Mouse (Mus musculus): ENCODE measurements around the gene Scd2. TPM values are rescaled to one million over a fixed set of nuclear protein-coding genes. Genes with fewer than 3 reads are reported as not detected.

The Scd2 gene
- polyA plus RNA-seq, 1 experiment from 2014 or later = 195 TPM

- H3K4me1 ChIP-seq = peaks cover 73% of the 10 kb centered on the region
- ATAC-seq (replicated peaks; ENCODE audit: low FRiP score) = no peak
Observed at GRCm38 (mm10) chr19:44301176-44301575, 7.7 kb downstream of the Scd2 start.

DNA sequence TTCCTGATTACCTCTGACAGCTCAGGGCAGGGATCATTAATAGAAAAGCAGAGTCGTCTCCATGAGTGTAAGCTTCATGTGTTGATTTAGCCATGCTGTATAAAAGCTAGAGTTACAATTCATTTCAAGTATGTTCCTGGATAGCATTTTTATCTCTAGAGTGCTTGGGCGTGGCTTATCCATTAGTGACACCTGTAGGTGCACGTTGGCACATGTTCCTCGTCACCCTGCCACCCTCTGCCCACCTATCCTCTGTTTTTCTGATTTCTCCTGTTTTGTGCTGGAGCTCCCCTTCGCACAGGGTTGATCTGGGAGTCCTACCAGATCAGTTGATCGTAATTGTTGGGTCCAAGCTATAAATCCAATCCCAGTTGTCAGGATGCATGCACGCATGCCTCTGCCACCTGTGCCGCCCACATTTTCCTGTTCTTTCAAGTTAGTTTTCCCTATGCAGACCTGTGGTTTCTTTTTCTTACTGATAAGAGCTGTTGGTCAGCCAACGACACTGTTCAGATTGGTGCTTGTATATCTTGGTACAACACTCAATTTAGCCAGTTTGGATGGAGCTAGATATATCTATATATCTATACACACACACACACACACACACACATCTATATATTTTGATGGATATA lies 8.3 kb downstream of the Scd2 start:
- Histone ChIP-seq H3K4me1 (peaks cover 67% of the 10 kb centered on the region), H3K4me3 (replicated peaks) (no peak overlapping the region), H3K27me3 (no peaks in the 10 kb centered on the region), H3K9ac (no peak overlapping the region), H3K36me3 (peaks cover 96% of the 10 kb centered on the region), H3K4me2 (no peak overlapping the region), H3K27ac (no peak overlapping the region), H3K9me3 (replicated peaks) (no peaks in the 10 kb centered on the region)
- ATAC-seq (replicated peaks; ENCODE audit: low FRiP score) = no peak
- 64% methylated on average over 9 of the region's 9 CpGs for WGBS

More at GRCm38 (mm10) chr19:44301176-44301575, 7.7 kb downstream of the Scd2 start:
- H3K36me3 ChIP-seq = peaks cover 94% of the 10 kb centered on the region
- WGBS = 68% methylated on average over 16 of the region's 16 CpGs
- H3K27me3 ChIP-seq = no peaks in the 10 kb centered on the region
- H3K4me2 ChIP-seq = no peak overlapping the region
- H3K4me3 ChIP-seq (replicated peaks) = no peak overlapping the region
- no peaks in the 10 kb centered on the region for H3K9me3 ChIP-seq (replicated peaks)
- no peak overlapping the region for H3K9ac ChIP-seq
- no peak overlapping the region for H3K27ac ChIP-seq

DNA sequence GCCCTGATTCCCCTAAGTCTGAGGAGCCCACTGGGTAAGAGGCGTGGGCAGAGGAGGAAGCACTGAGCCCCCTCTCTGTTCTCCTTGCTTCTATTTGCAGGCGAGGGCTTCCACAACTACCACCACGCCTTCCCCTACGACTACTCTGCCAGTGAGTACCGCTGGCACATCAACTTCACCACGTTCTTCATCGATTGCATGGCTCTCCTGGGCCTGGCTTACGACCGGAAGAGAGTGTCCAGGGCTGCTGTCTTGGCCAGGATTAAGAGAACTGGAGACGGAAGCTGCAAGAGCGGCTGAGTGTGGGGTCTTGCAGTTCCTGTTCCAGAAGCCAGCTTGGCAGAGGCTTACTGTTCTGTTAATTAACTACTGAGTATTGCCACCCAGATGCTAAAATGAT lies 9.4 kb downstream of the Scd2 start:
- no peaks in the 10 kb centered on the region for H3K27me3 ChIP-seq
- no peak overlapping the region for H3K4me3 ChIP-seq (replicated peaks)
- H3K9ac ChIP-seq = no peak overlapping the region
- no peak overlapping the region for H3K4me2 ChIP-seq
- ATAC-seq (replicated peaks; ENCODE audit: low FRiP score) = no peak
- H3K36me3 ChIP-seq = peaks cover 99% of the 10 kb centered on the region
- H3K27ac ChIP-seq = no peak overlapping the region
- H3K4me1 ChIP-seq = peaks cover 56% of the 10 kb centered on the region
- WGBS = 79% methylated on average over 11 of the region's 11 CpGs
- no peaks in the 10 kb centered on the region for H3K9me3 ChIP-seq (replicated peaks)

GRCm38 (mm10) chr19:44303502-44303901 lies 10.0 kb downstream of the Scd2 start:
- H3K4me3 ChIP-seq (replicated peaks) = no peak overlapping the region
- H3K27ac ChIP-seq = no peak overlapping the region
- peaks cover 99% of the 10 kb centered on the region for H3K36me3 ChIP-seq
- no peak overlapping the region for H3K9ac ChIP-seq
- no peak overlapping the region for H3K4me2 ChIP-seq
- no peaks in the 10 kb centered on the region for H3K9me3 ChIP-seq (replicated peaks)
- no peak for ATAC-seq (replicated peaks; ENCODE audit: low FRiP score)
- no peaks in the 10 kb centered on the region for H3K27me3 ChIP-seq
- H3K4me1 ChIP-seq = peaks cover 50% of the 10 kb centered on the region
- 51% methylated on average over 8 of the region's 8 CpGs for WGBS

DNA sequence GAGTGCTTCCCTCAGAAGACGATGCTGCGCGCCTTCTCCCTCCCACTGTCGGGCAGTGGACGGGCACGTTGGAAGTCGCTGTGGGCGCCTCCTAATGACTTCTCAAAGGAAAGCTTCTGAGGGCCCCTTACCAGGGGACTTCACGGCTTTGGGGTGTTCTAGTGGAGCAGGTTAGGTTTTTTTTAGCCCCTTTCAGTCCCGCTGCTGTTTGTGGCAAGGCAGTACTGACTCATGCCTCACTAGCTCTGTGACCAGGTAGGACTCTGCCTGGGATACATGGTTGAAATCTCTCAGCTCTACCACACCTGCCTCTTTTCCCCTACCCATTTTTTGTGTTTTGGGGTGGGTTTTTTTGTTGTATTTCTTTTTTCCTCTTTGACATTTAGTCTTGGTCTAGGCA lies 10.9 kb downstream of the Scd2 start:
- peaks cover 96% of the 10 kb centered on the region for H3K36me3 ChIP-seq
- H3K27ac ChIP-seq = no peak overlapping the region
- WGBS = 86% methylated on average over 10 of the region's 10 CpGs

DNA sequence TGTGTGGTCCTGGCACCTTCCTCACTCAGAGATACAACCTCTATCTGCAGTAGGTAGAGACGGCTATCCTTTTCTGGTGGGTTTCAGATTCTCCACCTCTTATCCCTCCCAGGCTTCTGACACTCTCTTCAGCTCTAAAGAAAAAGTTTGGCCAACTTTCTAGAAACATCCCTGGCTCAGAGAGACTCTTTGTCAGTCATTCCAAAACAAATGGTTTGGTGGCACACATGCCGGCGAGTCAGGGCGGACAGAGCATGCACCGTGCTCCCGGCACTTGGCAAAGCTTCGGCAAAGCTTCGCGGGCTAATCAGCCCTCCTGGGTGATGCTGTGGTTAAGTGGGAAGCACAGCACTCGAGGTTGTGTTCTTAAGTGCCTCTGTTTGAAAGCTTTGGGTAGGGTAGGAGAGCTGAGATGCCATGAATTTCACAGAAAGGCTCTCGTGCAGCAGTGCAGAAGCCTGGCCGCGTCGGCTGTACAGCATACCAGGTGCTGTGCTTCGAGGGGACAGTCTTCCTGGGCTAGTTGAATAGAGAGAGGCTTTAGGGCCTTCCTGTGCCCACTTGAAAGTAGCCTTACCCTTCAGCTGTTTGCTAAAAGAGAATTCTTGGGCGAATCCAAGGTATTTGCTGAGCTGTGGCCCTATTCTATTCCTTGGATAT lies 11.5 kb downstream of the Scd2 start:
- H3K4me2 ChIP-seq = no peak overlapping the region
- H3K9me3 ChIP-seq (replicated peaks) = no peaks in the 10 kb centered on the region
- no peak overlapping the region for H3K4me3 ChIP-seq (replicated peaks)
- H3K4me1 ChIP-seq = peaks cover 36% of the 10 kb centered on the region
- 90% methylated on average over 16 of the region's 16 CpGs for WGBS
- no peak overlapping the region for H3K27ac ChIP-seq
- peaks cover 95% of the 10 kb centered on the region for H3K36me3 ChIP-seq
- H3K27me3 ChIP-seq = no peaks in the 10 kb centered on the region
- no peak for ATAC-seq (replicated peaks; ENCODE audit: low FRiP score)
- H3K9ac ChIP-seq = no peak overlapping the region

More for the DNA sequence above, 10.9 kb downstream of the Scd2 start:
- Histone ChIP-seq H3K4me1 (peaks cover 41% of the 10 kb centered on the region), H3K27me3 (no peaks in the 10 kb centered on the region), H3K9me3 (replicated peaks) (no peaks in the 10 kb centered on the region), H3K9ac (no peak overlapping the region), H3K4me3 (replicated peaks) (no peak overlapping the region), H3K4me2 (no peak overlapping the region)
- no peak for ATAC-seq (replicated peaks; ENCODE audit: low FRiP score)

GRCm38 (mm10) chr19:44305701-44306100 lies 12.2 kb downstream of the Scd2 start:
- Histone ChIP-seq H3K4me1 (peaks cover 33% of the 10 kb centered on the region), H3K4me3 (replicated peaks) (no peak overlapping the region), H3K36me3 (peaks cover 88% of the 10 kb centered on the region), H3K27ac (no peak overlapping the region), H3K9me3 (replicated peaks) (no peaks in the 10 kb centered on the region), H3K4me2 (no peak overlapping the region), H3K27me3 (no peaks in the 10 kb centered on the region), H3K9ac (no peak overlapping the region)
- WGBS = 91% methylated on average over 15 of the region's 15 CpGs
- no peak for ATAC-seq (replicated peaks; ENCODE audit: low FRiP score)

- Histone ChIP-seq H3K9ac (no peak overlapping the region), H3K27me3 (no peaks in the 10 kb centered on the region), H3K9me3 (replicated peaks) (no peaks in the 10 kb centered on the region), H3K27ac (no peak overlapping the region), H3K36me3 (peaks cover 83% of the 10 kb centered on the region), H3K4me3 (replicated peaks) (no peak overlapping the region), H3K4me2 (no peak overlapping the region), H3K4me1 (peaks cover 34% of the 10 kb centered on the region)
- no peak for ATAC-seq (replicated peaks; ENCODE audit: low FRiP score)
- 68% methylated on average over 7 of the region's 7 CpGs for WGBS
Observed at GRCm38 (mm10) chr19:44306171-44306570, 12.7 kb downstream of the Scd2 start.

GRCm38 (mm10) chr19:44307101-44307914 lies 13.8 kb downstream of the Scd2 start:
- Histone ChIP-seq H3K27ac (no peak overlapping the region), H3K9me3 (replicated peaks) (no peaks in the 10 kb centered on the region), H3K9ac (no peak overlapping the region), H3K4me3 (replicated peaks) (no peak overlapping the region), H3K36me3 (peaks cover 73% of the 10 kb centered on the region), H3K4me1 (peaks cover 38% of the 10 kb centered on the region), H3K27me3 (no peaks in the 10 kb centered on the region), H3K4me2 (no peak overlapping the region)
- no peak for ATAC-seq (replicated peaks; ENCODE audit: low FRiP score)
- 77% methylated on average over 9 of the region's 9 CpGs for WGBS

DNA sequence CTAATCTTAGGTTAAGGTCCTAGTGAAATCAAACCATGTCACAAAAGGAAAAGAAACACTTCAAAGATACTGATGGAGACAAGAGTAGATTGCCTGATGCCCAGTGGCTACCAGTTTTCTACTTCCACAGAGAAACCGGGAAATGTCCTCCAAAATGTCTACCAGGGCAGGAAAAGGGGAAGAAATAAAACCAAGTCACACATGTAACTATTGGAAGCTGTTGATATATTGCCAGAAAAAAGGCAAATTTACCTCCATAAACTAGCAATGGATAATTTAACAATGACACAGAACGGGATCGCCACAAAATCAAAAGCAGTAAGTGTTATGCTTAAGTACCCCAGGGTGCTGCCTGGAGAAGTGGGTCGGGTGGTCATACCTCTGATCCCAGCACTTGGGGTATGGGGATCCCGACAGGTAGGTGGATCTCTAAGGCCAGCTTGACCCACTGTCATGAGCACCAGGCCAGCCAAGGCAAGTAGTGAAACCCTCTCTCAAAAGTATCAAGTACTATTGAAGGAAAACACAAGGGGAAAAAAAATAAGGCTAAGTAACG lies 14.5 kb downstream of the Scd2 start:
- WGBS = 82% methylated on average over 6 of the region's 6 CpGs

DNA sequence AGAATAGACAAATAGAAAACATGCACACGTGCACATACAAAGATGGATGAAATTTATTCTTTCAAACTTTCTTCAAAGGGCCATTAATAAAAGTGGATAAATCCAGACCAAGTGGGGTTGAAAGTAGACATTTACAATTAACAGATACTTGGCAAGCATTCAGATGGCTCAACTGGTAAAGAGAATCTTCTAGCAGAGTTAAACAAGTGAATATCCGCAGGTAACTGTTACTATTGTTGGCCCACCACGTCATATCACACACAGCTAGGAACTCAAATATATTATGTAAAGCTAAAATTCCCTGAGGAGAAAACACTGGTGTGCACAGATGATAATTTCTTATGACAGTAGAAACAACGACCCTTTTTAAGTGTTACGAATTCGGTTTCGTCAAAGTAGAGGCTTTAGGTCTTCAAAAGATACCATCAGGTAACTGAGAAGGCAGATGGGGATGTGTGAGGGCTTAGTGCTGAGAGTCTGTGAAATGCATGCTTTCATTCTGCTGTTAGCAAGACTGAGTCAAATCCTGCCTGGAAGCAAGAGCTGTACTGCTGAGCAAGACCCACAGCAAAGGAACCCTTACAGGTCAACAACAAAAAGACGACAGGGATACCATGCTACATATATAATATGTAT lies 15.3 kb downstream of the Scd2 start:
- Histone ChIP-seq H3K27me3 (no peaks in the 10 kb centered on the region), H3K9ac (no peak overlapping the region), H3K4me2 (no peak overlapping the region), H3K36me3 (peaks cover 59% of the 10 kb centered on the region), H3K4me3 (replicated peaks) (no peak overlapping the region), H3K27ac (no peak overlapping the region), H3K9me3 (replicated peaks) (no peaks in the 10 kb centered on the region), H3K4me1 (peaks cover 31% of the 10 kb centered on the region)
- no peak for ATAC-seq (replicated peaks; ENCODE audit: low FRiP score)
- WGBS = 88% methylated on average over 8 of the region's 8 CpGs

More for the DNA sequence above, 14.5 kb downstream of the Scd2 start:
- Histone ChIP-seq H3K36me3 (peaks cover 66% of the 10 kb centered on the region), H3K9ac (no peak overlapping the region), H3K4me3 (replicated peaks) (no peak overlapping the region), H3K4me2 (no peak overlapping the region), H3K27me3 (no peaks in the 10 kb centered on the region), H3K27ac (no peak overlapping the region), H3K4me1 (peaks cover 36% of the 10 kb centered on the region), H3K9me3 (replicated peaks) (no peaks in the 10 kb centered on the region)
- no peak for ATAC-seq (replicated peaks; ENCODE audit: low FRiP score)

Data from kidney, embryonic 15.5 days (tissue).